Comparison of ENCODE assay signal across 9 mouse cellular contexts in the genomic region with DNA sequence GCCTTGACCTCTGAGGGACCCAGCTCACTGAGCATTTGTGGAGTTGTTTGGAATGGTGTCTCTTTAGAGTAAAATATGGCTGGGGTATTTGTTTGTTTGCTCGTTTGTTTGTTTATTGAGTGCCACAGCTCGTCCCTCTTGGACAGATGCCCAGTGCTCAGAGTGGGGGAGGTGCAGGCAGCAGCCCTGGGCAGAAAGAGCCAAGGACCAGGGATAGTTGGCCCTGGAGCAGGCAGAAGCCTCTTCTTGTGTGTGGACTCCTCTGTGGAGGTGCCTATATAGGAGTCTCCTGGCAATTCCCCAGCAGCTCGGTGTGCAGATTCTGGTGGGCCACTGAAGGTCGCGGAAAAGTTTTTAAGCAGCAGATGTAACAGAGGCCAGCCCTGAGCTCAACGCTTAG.
DNase-seq lines count a peak whose midpoint lies in the region; ATAC-seq and TF ChIP-seq lines count a peak whose summit lies in the region.
"Had no signal": no experiment of that assay in that cellular context is flagged by ENCODE, and none has a peak within 500 bp of the region (broad histone marks: within the 10 kb centered on the region; RNA-seq: fewer than 3 reads in every experiment).

No protein-coding gene starts in this region.

- peak overlapping the region; percentile 70 for H3K4me3 ChIP-seq in forebrain, embryonic 15.5 days
- H3K4me3 ChIP-seq in intestine, postnatal 0 days (ENCODE audit: low read depth, low read length), result peak overlapping the region; percentile 57; the same call in 1 of the 2 replicates
- H3K4me3 ChIP-seq in limb, embryonic 13.5 days, result peak overlapping the region; percentile 67

- H3K9ac ChIP-seq in forebrain, embryonic 15.5 days (replicated peaks), result peak overlapping the region; percentile 83; the same call in 1 of the 2 replicates
- no peak overlapping the region for H3K9ac ChIP-seq in intestine, postnatal 0 days (ENCODE audit: low read depth, low read length)
- no peak overlapping the region for H3K9ac ChIP-seq in limb, embryonic 13.5 days

- ATAC-seq in forebrain, embryonic 15.5 days (replicated peaks), result 0 out of 2 replicates have a peak, but pooled peaks have one; percentile 46
- no peak for ATAC-seq in intestine, postnatal 0 days
- ATAC-seq in limb, embryonic 13.5 days (ENCODE audit: low FRiP score, low read depth), result no peak
- no peak for ATAC-seq in inflammation-experienced regulatory T-cells, adult 6 months

- H3K9me3 ChIP-seq in forebrain, embryonic 15.5 days, result no peaks in the 10 kb centered on the region
- H3K9me3 ChIP-seq in intestine, postnatal 0 days (ENCODE audit: control insufficient read depth), result no peaks in the 10 kb centered on the region
- no peaks in the 10 kb centered on the region for H3K9me3 ChIP-seq in limb, embryonic 13.5 days

- 15% methylated on average over 6 of the region's 6 CpGs for WGBS in forebrain, embryonic 15.5 days
- 54% methylated on average over 6 of the region's 6 CpGs for WGBS in intestine, postnatal 0 days
- WGBS in limb, embryonic 13.5 days, result 17% methylated on average over 6 of the region's 6 CpGs

- no peaks in the 10 kb centered on the region for H3K36me3 ChIP-seq in forebrain, embryonic 15.5 days
- no peaks in the 10 kb centered on the region for H3K36me3 ChIP-seq in intestine, postnatal 0 days (ENCODE audit: control insufficient read depth, insufficient read depth)
- no peaks in the 10 kb centered on the region for H3K36me3 ChIP-seq in limb, embryonic 13.5 days

- H3K4me2 ChIP-seq in forebrain, embryonic 15.5 days (replicated peaks), result peak overlapping the region; percentile 99
- H3K4me2 ChIP-seq in intestine, postnatal 0 days (replicated peaks; ENCODE audit: low read depth), result peak overlapping the region; percentile 94
- H3K4me2 ChIP-seq in limb, embryonic 13.5 days (replicated peaks), result peak overlapping the region; percentile 99

- no peaks in the 10 kb centered on the region for H3K27me3 ChIP-seq in forebrain, embryonic 15.5 days
- peaks cover 25% of the 10 kb centered on the region for H3K27me3 ChIP-seq in intestine, postnatal 0 days (replicated peaks; ENCODE audit: control insufficient read depth, insufficient read depth, low read length)
- peaks cover 30% of the 10 kb centered on the region for H3K27me3 ChIP-seq in limb, embryonic 13.5 days

- no peak for TF ChIP-seq CTCF in intestine, postnatal 0 days (IDR thresholded peaks at IDR 0.05; ENCODE audit: low read depth)

- H3K27ac ChIP-seq in forebrain, embryonic 15.5 days (replicated peaks), result no peak overlapping the region
- no peak overlapping the region for H3K27ac ChIP-seq in intestine, postnatal 0 days (ENCODE audit: low read depth, low read length)
- H3K27ac ChIP-seq in limb, embryonic 13.5 days, result no peak overlapping the region
- H3K27ac ChIP-seq: macrophage had no signal

- DNase-seq in embryo, embryonic 9.5 days (ENCODE audit: extremely low spot score), result peak; percentile 6
- DNase-seq in embryo, embryonic 10 days (ENCODE audit: low spot score), result no peak
- peak; percentile 71 to 75 for DNase-seq in adrenal gland, postnatal 36 days
- peak; percentile 34 for DNase-seq in ovary, postnatal 36 days (ENCODE audit: low spot score)

- peaks cover 32% of the 10 kb centered on the region for H3K4me1 ChIP-seq in forebrain, embryonic 15.5 days
- no peaks in the 10 kb centered on the region for H3K4me1 ChIP-seq in intestine, postnatal 0 days (replicated peaks; ENCODE audit: control insufficient read depth, insufficient read depth, low read length)
- H3K4me1 ChIP-seq in limb, embryonic 13.5 days, result peaks cover 18% of the 10 kb centered on the region
